Mouse (Mus musculus) forebrain, embryonic 15.5 days (tissue): ENCODE measurements around the gene Ddx31. TPM values are rescaled to one million over a fixed set of nuclear protein-coding genes. Genes with fewer than 3 reads are reported as not detected.

Experiments used
- ATAC-seq: fragments of 200-750 bp; cut with Nextera tagmentation; replicated peaks from 2 replicates; pipeline ENCODE4 v1.8.0; 2017; ENCODE audit warnings: mild to moderate bottlenecking, moderate TSS enrichment, moderate library complexity
- H3K27ac ChIP-seq: fragments of 300-500 bp; sonication (generic); replicated peaks from 2 replicates; pipeline ENCODE4 v1.5.1; 2015; ENCODE audit warnings: mild to moderate bottlenecking, inconsistent platforms
- H3K27me3 ChIP-seq: fragments of 300-500 bp; sonication (generic); 2 replicates; pipeline ENCODE4 v1.6.1; 2015; ENCODE audit warnings: inconsistent platforms
- H3K36me3 ChIP-seq: fragments of 300-500 bp; sonication (generic); 2 replicates; pipeline ENCODE4 v1.6.1; 2015; ENCODE audit warnings: mild to moderate bottlenecking, inconsistent platforms
- H3K4me1 ChIP-seq: fragments of 300-500 bp; sonication (generic); 2 replicates; pipeline ENCODE4 v1.6.1; 2015; ENCODE audit warnings: inconsistent platforms
- H3K4me2 ChIP-seq: fragments of 300-500 bp; sonication (generic); replicated peaks from 2 replicates; pipeline ENCODE4 v1.6.1; 2015; ENCODE audit warnings: mild to moderate bottlenecking, inconsistent platforms
- H3K4me3 ChIP-seq: fragments of 300-500 bp; sonication (generic); 2 replicates; pipeline ENCODE4 v1.5.1; 2015; ENCODE audit warnings: mild to moderate bottlenecking, inconsistent platforms
- H3K9ac ChIP-seq: fragments of 300-500 bp; sonication (generic); replicated peaks from 2 replicates; pipeline ENCODE4 v1.6.1; 2015; ENCODE audit warnings: mild to moderate bottlenecking, inconsistent platforms
- H3K9me3 ChIP-seq: fragments of 300-500 bp; sonication (generic); 2 replicates; pipeline ENCODE4 v1.6.1; 2016; ENCODE audit warnings: inconsistent platforms
- WGBS: fragments of 180-500 bp; shearing (Covaris S2); methylation state at CpG from one replicate; pipeline ENCODE4 v1.1.7; 2015; ENCODE audit warnings: mixed read lengths; 5-methylcytosine and 5-hydroxymethylcytosine counted together
- polyA plus RNA-seq: library from polyadenylated mRNA; unstranded; fragments of >200 nt; fragmentation: Nextera tagmentation; extraction: Ambion mirVana; gene quantifications from 2 replicates; pipeline ENCODE4 v1.2.1, GENCODE M21; 2015

Ddx31 gene
- polyA plus RNA-seq, result 17.2 and 17.3 TPM in 2 replicates

DNA sequence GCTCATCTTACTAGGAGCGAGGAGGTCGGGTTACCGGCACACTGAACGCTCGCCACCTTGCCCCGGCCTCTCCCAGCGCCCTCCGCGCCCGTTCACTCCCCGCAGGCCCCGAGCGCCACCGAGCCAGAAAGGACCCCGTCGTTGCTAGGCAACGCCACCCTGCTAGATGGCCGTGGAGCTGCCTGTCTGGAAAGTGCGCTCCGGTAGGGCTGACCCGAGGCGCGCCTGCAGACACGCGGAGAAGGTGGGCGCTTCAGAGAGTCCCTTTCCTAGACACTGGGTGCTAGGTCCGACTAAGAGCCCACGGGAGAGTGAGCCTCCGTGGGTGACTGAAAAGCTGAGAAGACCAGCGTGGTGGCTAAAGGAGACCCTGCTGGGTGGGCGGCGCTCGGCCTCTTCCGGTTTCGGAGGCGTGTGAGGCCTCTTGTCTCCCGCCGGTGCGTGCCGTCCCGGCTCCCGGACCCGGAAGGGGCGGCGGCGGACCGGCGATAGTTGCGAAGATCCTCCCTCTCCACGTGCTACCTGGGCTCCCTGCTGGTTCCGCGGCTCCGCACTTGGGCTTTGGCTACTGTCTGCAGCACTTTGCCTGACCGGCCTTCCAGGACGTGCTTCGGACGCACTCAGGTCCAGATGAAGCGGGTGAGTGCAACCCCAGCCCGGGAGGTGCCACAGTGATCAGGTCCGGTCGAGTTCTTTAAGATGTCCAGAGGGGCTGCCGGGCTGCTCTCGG, at the start of gene Ddx31, which contains the start of gene Gtf3c4:
Gene Ddx31 (plus strand): TSS at position 185 of the 730 bp plus-strand sequence.
Gene Gtf3c4 (minus strand): TSS at position 139 of the 730 bp plus-strand sequence.
- WGBS, result under 1% methylated on average over 63 of the region's 63 CpGs
- ATAC-seq, result peak; percentile 97
- H3K4me2 ChIP-seq, result peak within 1 kb of the TSS; percentile 87
- H3K27me3 ChIP-seq, result no peaks in the 10 kb centered on the region
- peaks cover 48% of the 10 kb centered on the region for H3K4me1 ChIP-seq
- no peaks in the 10 kb centered on the region for H3K9me3 ChIP-seq
- H3K27ac ChIP-seq, result peak within 1 kb of the TSS; percentile 81
- H3K4me3 ChIP-seq, result peak within 1 kb of the TSS; percentile 91
- H3K36me3 ChIP-seq, result 0 out of 2 replicates have a peak, but pooled peaks cover 7% of the 10 kb centered on the region
- peak within 1 kb of the TSS; percentile 84 for H3K9ac ChIP-seq

- no peak overlapping the region for H3K4me3 ChIP-seq
- WGBS, result 22% methylated on average over 5 of the region's 6 CpGs
- H3K27me3 ChIP-seq, result peaks cover 34% of the 10 kb centered on the region
Observed at GRCm38 (mm10) chr2:28792931-28793610, 47.1 kb upstream of the Ddx31 start.

GRCm38 (mm10) chr2:28794623-28795022, 45.6 kb upstream of the Ddx31 start:
- Histone ChIP-seq H3K4me1 (peaks cover 40% of the 10 kb centered on the region), H3K9ac (no peak overlapping the region), H3K4me2 (no peak overlapping the region), H3K36me3 (no peaks in the 10 kb centered on the region), H3K4me3 (no peak overlapping the region), H3K27me3 (peaks cover 20% of the 10 kb centered on the region), H3K9me3 (no peaks in the 10 kb centered on the region), H3K27ac (no peak overlapping the region)
- WGBS, result 67% methylated on average over 5 of the region's 5 CpGs
- no peak for ATAC-seq

More at GRCm38 (mm10) chr2:28792931-28793610, 47.1 kb upstream of the Ddx31 start:
- Histone ChIP-seq H3K27ac (no peak overlapping the region), H3K4me1 (peaks cover 30% of the 10 kb centered on the region), H3K4me2 (peak overlapping the region; percentile 35), H3K9ac (no peak overlapping the region), H3K36me3 (no peaks in the 10 kb centered on the region), H3K9me3 (no peaks in the 10 kb centered on the region)
- ATAC-seq, result peak; percentile 45

DNA sequence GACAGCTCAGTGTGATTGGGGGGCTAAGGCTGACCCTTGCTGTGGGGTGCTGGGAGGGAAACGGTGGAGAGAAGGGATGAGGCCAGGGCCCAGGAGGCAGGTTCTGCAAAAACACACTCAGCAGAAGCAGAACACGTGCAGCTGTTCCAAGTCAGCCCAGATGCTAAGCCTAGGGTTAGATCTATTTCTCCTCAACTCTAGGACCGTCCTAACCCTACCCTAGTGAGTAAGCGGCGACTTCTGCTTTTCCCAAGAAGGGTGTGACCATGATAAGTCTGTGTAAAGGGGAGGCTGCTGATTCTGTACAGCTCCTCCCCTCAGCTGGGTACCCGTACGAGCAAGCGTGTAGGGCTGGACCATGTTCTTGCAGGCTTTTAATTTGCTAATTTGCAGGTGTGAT, 43.9 kb upstream of the Ddx31 start:
- Histone ChIP-seq H3K27me3 (peaks cover 16% of the 10 kb centered on the region; the same call in 1 of the 2 replicates), H3K36me3 (no peaks in the 10 kb centered on the region), H3K4me1 (peaks cover 40% of the 10 kb centered on the region), H3K4me2 (no peak overlapping the region), H3K27ac (no peak overlapping the region), H3K9me3 (no peaks in the 10 kb centered on the region), H3K9ac (no peak overlapping the region), H3K4me3 (no peak overlapping the region)
- ATAC-seq, result no peak
- WGBS, result 69% methylated on average over 8 of the region's 8 CpGs

GRCm38 (mm10) chr2:28797490-28798106, 42.6 kb upstream of the Ddx31 start:
- no peak overlapping the region for H3K9ac ChIP-seq
- H3K4me1 ChIP-seq, result peaks cover 37% of the 10 kb centered on the region
- WGBS, result 6% methylated on average over 18 of the region's 18 CpGs
- H3K9me3 ChIP-seq, result no peaks in the 10 kb centered on the region
- no peaks in the 10 kb centered on the region for H3K36me3 ChIP-seq
- H3K4me2 ChIP-seq, result peak overlapping the region; percentile 7; the same call in 1 of the 2 replicates
- H3K27me3 ChIP-seq, result peaks cover 13% of the 10 kb centered on the region; the same call in 1 of the 2 replicates
- peak; percentile 91 for ATAC-seq
- peak overlapping the region; percentile 83 for H3K27ac ChIP-seq
- H3K4me3 ChIP-seq, result no peak overlapping the region

GRCm38 (mm10) chr2:28798390-28798789, 41.8 kb upstream of the Ddx31 start:
- Histone ChIP-seq H3K27me3 (peaks cover 13% of the 10 kb centered on the region; the same call in 1 of the 2 replicates), H3K4me2 (0 out of 2 replicates have a peak overlapping the region, but pooled peaks have one; percentile 16), H3K27ac (peak overlapping the region; percentile 83), H3K9me3 (no peaks in the 10 kb centered on the region), H3K4me3 (no peak overlapping the region), H3K36me3 (no peaks in the 10 kb centered on the region), H3K9ac (no peak overlapping the region), H3K4me1 (peaks cover 32% of the 10 kb centered on the region)
- WGBS, result 13% methylated on average over 3 of the region's 3 CpGs
- ATAC-seq, result no peak; the same call in 1 of the 2 replicates

- 86% methylated on average over 2 of the region's 2 CpGs for WGBS
- Histone ChIP-seq H3K4me2 (no peak overlapping the region), H3K4me1 (peaks cover 31% of the 10 kb centered on the region), H3K9ac (no peak overlapping the region), H3K36me3 (no peaks in the 10 kb centered on the region), H3K27ac (no peak overlapping the region), H3K9me3 (no peaks in the 10 kb centered on the region), H3K4me3 (no peak overlapping the region), H3K27me3 (peaks cover 8% of the 10 kb centered on the region; the same call in 1 of the 2 replicates)
- no peak for ATAC-seq
Observed at GRCm38 (mm10) chr2:28799575-28799974, 40.6 kb upstream of the Ddx31 start.

- Histone ChIP-seq H3K9me3 (no peaks in the 10 kb centered on the region), H3K27me3 (peaks cover 7% of the 10 kb centered on the region; the same call in 1 of the 2 replicates), H3K4me1 (peaks cover 7% of the 10 kb centered on the region), H3K4me3 (no peak overlapping the region), H3K9ac (no peak overlapping the region), H3K4me2 (no peak overlapping the region), H3K27ac (no peak overlapping the region), H3K36me3 (no peaks in the 10 kb centered on the region)
- no peak for ATAC-seq
- 81% methylated on average over 7 of the region's 7 CpGs for WGBS
Observed at GRCm38 (mm10) chr2:28803406-28803805, 36.8 kb upstream of the Ddx31 start.

DNA sequence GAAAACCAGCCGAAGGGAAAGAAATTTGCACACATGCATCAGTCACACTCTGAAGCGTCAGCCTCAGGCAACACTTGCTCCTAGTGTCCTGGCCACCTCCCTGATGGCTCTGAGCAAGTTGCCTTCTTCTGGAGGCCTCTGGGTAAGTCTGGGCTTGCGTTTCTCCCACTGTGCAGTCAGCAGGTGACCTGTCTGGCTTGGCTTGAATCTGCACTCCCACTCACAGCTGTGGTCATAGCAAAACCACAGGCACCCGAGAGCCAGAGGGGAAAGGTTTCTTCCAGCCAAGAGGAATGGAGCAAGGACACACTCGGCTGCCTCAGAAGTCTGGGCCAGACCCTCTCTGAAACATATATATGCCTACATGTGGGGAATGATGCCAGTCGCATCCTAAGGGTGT, 31.4 kb upstream of the Ddx31 start:
- no peak for ATAC-seq
- Histone ChIP-seq H3K9me3 (no peaks in the 10 kb centered on the region), H3K9ac (no peak overlapping the region), H3K4me2 (no peak overlapping the region), H3K36me3 (no peaks in the 10 kb centered on the region), H3K27ac (no peak overlapping the region), H3K4me3 (no peak overlapping the region), H3K4me1 (no peaks in the 10 kb centered on the region), H3K27me3 (peaks cover 5% of the 10 kb centered on the region; the same call in 1 of the 2 replicates)
- WGBS, result 81% methylated on average over 6 of the region's 6 CpGs

- Histone ChIP-seq H3K36me3 (no peaks in the 10 kb centered on the region), H3K27ac (no peak overlapping the region), H3K4me2 (no peak overlapping the region), H3K4me1 (no peaks in the 10 kb centered on the region), H3K4me3 (no peak overlapping the region), H3K9me3 (no peaks in the 10 kb centered on the region), H3K27me3 (no peaks in the 10 kb centered on the region), H3K9ac (no peak overlapping the region)
- no peak for ATAC-seq
- WGBS, result 21% methylated on average over 5 of the region's 5 CpGs
Observed at GRCm38 (mm10) chr2:28810260-28811013, 29.8 kb upstream of the Ddx31 start.

GRCm38 (mm10) chr2:28818866-28819265, 21.3 kb upstream of the Ddx31 start:
- H3K4me2 ChIP-seq, result no peak overlapping the region
- no peaks in the 10 kb centered on the region for H3K9me3 ChIP-seq
- H3K9ac ChIP-seq, result no peak overlapping the region
- H3K36me3 ChIP-seq, result peaks cover 6% of the 10 kb centered on the region
- H3K4me1 ChIP-seq, result no peaks in the 10 kb centered on the region
- WGBS, result 80% methylated on average over 4 of the region's 4 CpGs
- no peak overlapping the region for H3K27ac ChIP-seq
- no peak overlapping the region for H3K4me3 ChIP-seq
- ATAC-seq, result no peak
- H3K27me3 ChIP-seq, result no peaks in the 10 kb centered on the region
